Mouse (Mus musculus) spleen, adult 2 months (tissue): ENCODE measurements around the gene Cygb.

Experiments used
- CTCF ChIP-seq: fragments of 200-500 bp; IDR thresholded peaks from 2 replicates; pipeline ENCODE4 v1.5.1; 2011; ENCODE audit warnings: mild to moderate bottlenecking, inconsistent platforms; ENCODE audit not compliant: insufficient read depth, insufficient read length, insufficient replicate concordance; ENCODE audit errors: extremely low read depth
- POLR2A ChIP-seq: fragments of 200-500 bp; IDR thresholded peaks from 2 replicates; pipeline ENCODE4 v1.6.1; 2011; ENCODE audit warnings: low read depth, low read length, inconsistent platforms

DNA sequence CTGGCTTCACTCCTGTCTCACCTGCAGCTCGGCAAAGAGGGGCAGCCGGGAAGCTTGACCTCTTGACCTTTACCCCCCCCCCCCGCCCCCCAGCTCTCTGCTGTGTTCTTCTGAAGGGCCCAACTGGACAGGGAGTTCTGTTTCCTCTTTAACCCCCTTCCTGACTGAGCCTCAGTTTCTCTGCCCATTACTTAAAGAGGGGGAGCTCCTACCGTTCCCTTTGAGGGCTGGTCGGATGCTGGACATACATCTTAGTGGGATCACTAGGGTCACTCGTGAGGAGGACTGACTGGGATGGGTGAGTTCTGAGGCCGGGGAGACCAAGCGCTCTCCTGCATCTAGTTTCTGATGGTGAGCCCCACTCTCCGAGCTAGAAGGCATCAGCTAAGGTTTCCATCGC lies 879 bp downstream of the Cygb start, which contains the start of gene Prcd:
- no peak for TF ChIP-seq CTCF
- no peak for TF ChIP-seq POLR2A
